Mouse (Mus musculus): Measurements from ENCODE around the gene Rragb. TPM values are rescaled to one million over a fixed set of nuclear protein-coding genes. Genes with fewer than 3 reads are reported as not detected.

The Rragb gene
- 2.2 and 5.7 TPM in 2 replicates for polyA plus RNA-seq (2012)

DNA sequence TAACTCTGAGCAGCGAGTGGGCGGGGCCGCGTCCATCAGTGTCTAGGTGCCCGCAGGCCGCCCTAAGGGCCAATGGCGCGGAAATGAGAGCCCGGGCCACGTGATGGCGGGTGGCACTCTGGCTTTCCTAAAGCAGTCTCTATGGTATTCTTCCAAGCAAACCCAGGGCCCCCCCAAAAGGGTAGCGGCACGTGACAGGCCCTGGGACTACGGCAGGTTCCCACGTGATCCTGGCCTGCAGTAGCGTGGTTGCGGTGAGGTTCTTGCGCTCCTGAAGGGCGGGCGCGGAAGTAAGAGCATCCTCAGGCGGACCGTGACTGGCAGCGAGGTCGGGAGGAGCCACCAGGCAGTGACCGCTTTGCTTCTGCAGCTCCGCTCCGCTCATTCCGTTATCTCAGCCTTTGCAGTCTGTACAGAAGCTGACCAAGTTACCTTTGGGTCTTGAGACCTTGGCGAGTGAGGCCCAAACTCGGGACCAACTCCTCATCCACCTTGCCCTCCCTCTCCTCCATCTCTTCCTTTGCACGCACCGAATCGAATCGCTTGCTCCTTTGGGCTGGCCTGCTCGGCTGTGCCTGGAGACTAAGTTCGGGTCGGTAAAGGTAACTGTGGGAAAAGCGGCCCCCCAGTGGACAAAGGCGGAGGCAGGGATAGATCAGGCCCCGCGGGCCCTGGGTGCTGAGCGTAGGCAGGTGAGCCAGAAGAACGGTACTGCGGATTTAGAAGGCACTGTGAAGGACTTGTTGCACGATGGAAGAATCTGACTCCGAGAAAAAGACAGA, at the start of gene Rragb:
Rragb (plus strand) TSS at position 248 of the 782 bp plus-strand sequence.

GRCm38 (mm10) chrX:153118486-153118885, 21.3 kb upstream of the Rragb start, which contains the start of gene Foxr2:
Gene Foxr2 (plus strand): TSS chrX:153118786.

Other genes starting within 250 kb of the Rragb start
- 0.51 and 0.60 TPM in 2 replicates for gene Usp51, start 133.5 kb upstream of the Rragb start, polyA plus RNA-seq (2012)
- gene Mageh1, start 102.4 kb upstream of the Rragb start, polyA plus RNA-seq (2012) = 0.73 and 2.0 TPM in 2 replicates
- gene Foxr2, start 21.2 kb upstream of the Rragb start, polyA plus RNA-seq (2012) = not detected in 2 replicates
- 10.5 and 11.5 TPM in 2 replicates for gene Klf8, start 97.5 kb downstream of the Rragb start, polyA plus RNA-seq (2012)